Mouse (Mus musculus) intestine, embryonic 16.5 days (tissue): ENCODE measurements around the gene Cfap44. TPM values are rescaled to one million over a fixed set of nuclear protein-coding genes. Genes with fewer than 3 reads are reported as not detected.

Experiments
- ATAC-seq: fragments of 200-750 bp; cut with Nextera tagmentation; 2 replicates; pipeline ENCODE4 v1.8.0; 2017; ENCODE audit warnings: moderate TSS enrichment, moderate library complexity
- H3K27ac ChIP-seq: fragments of 300-500 bp; sonication (generic); 2 replicates; pipeline ENCODE4 v1.5.1; 2014; ENCODE audit warnings: mild to moderate bottlenecking, low read length
- H3K27me3 ChIP-seq: fragments of 300-500 bp; sonication (generic); replicated peaks from 2 replicates; pipeline ENCODE4 v1.6.1; 2014; ENCODE audit warnings: low read length, control low read depth, mixed read lengths; ENCODE audit not compliant: control insufficient read depth, insufficient read depth
- H3K36me3 ChIP-seq: fragments of 300-500 bp; sonication (generic); 2 replicates; pipeline ENCODE4 v1.6.1; 2014; ENCODE audit warnings: low read length, control low read depth; ENCODE audit not compliant: control insufficient read depth, insufficient read depth
- H3K4me1 ChIP-seq: fragments of 300-500 bp; sonication (generic); 2 replicates; pipeline ENCODE4 v1.6.1; 2014; ENCODE audit warnings: low read length, control low read depth, mixed read lengths; ENCODE audit not compliant: control insufficient read depth, insufficient read depth
- H3K4me2 ChIP-seq: fragments of 300-500 bp; sonication (generic); 2 replicates; pipeline ENCODE4 v1.6.1; 2014; ENCODE audit warnings: low read depth, low read length, control low read depth
- H3K4me3 ChIP-seq: fragments of 300-500 bp; sonication (generic); 2 replicates; pipeline ENCODE4 v1.5.1; 2014; ENCODE audit warnings: mild to moderate bottlenecking, low read length
- H3K9ac ChIP-seq: fragments of 300-500 bp; sonication (generic); 2 replicates; pipeline ENCODE4 v1.6.1; 2014; ENCODE audit warnings: low read depth, low read length
- H3K9me3 ChIP-seq: fragments of 300-500 bp; sonication (generic); 2 replicates; pipeline ENCODE4 v1.6.1; 2016; ENCODE audit warnings: low read length, control low read depth; ENCODE audit not compliant: control insufficient read depth
- WGBS: fragments of 180-500 bp; shearing (Covaris S2); extraction: QIAGEN DNeasy Blood & Tissue Kit; methylation state at CpG from one replicate; pipeline ENCODE4 v1.1.7; 2014; 5-methylcytosine and 5-hydroxymethylcytosine counted together
- polyA plus RNA-seq: library from polyadenylated mRNA; unstranded; fragments of >200 nt; fragmentation: Nextera tagmentation; extraction: Ambion mirVana; gene quantifications from 2 replicates; pipeline ENCODE4 v1.2.1, GENCODE M21; 2015

Gene Cfap44
- polyA plus RNA-seq, 1 experiment from 2014 or later: 0.10 TPM

DNA sequence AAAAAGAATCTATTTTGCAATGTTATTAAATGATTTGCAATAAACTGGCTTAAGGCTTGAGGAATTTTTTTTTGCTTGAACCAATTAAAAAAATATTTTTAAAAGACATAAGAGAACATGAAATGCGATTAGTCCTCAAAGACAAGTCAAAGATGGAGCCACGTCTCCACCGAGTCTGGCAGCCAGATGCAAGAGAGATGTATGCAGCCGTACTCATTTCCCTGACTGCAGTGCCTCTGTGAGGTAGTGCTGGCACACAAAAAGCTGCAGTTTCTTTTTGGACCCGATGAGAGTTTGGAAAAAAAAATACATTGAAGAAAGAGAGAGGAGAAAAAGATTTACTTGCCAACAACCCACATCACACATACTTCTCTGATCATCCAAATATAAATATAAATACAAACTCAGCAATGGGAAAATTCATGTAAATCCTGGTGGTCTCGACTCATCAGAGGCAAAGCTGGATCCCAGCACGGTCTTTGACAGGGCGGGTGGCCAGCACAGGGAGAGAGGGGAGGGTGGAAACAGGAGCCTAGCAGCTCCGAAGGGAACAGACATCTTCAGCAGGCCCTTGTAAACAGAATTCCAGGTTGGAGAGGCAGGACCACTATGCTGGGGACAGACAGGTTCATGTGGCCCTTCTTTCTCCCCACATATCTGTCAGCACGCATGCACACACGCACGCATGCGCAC, 116.1 kb downstream of the Cfap44 start:
- Histone ChIP-seq H3K27me3 (no peaks in the 10 kb centered on the region), H3K4me2 (no peak overlapping the region), H3K9ac (no peak overlapping the region), H3K36me3 (no peaks in the 10 kb centered on the region), H3K27ac (no peak overlapping the region; the same call in none of the 2 replicates), H3K4me3 (no peak overlapping the region), H3K9me3 (no peaks in the 10 kb centered on the region), H3K4me1 (0 out of 2 replicates have a peak, but pooled peaks cover 3% of the 10 kb centered on the region)
- WGBS: 69% methylated on average over 13 of the region's 13 CpGs
- ATAC-seq: 0 out of 2 replicates have a peak, but pooled peaks have one; percentile 28

DNA sequence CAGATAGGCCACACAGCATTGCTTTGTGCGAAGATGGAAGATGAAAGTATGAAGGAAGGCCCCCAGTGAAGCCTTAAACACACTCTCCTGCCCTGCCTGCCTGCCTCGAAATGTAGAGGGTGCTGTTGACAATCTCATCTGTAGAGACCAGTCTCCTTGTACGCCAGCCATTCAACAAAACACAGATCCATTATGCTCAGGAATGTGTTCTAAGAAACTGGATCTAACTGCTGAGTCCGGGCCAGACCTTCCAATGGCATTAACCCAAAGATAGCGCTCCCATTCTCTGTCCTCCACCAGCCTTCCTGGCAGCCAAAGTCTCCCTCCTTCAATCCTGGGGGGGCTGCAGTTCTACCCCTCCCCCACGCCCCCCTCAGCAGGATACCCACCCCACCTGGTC, 121.9 kb downstream of the Cfap44 start:
- Histone ChIP-seq H3K4me2 (no peak overlapping the region), H3K36me3 (0 out of 2 replicates have a peak, but pooled peaks cover 4% of the 10 kb centered on the region), H3K9me3 (no peaks in the 10 kb centered on the region), H3K27ac (no peak overlapping the region), H3K27me3 (no peaks in the 10 kb centered on the region), H3K4me3 (no peak overlapping the region), H3K4me1 (no peaks in the 10 kb centered on the region), H3K9ac (no peak overlapping the region)
- ATAC-seq: no peak
- 77% methylated on average over 6 of the region's 6 CpGs for whole genome bisulfite sequencing

- H3K4me1 ChIP-seq: peaks cover 4% of the 10 kb centered on the region; the same call in 1 of the 2 replicates
These were observed 129.0 kb downstream of the Cfap44 start for GRCm38 (mm10) chr16:44523595-44523994.

DNA sequence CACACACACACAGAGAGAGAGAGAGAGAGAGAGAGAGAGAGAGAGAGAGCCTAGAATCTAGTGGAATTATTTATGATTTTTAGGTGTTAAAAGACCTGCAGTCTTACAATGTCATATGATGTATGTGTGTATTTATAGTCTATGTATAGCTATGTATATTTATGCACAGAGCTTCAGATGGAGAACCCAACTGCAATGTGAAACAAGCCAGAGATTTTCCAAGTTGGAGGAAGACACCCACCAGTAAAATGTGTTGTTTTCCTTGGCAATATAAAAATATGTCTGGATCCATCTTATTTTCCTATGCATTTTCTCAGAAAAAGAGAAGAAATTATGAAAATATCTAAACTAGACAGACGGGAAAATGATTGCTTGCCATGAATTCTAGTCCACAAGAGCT, 131.4 kb downstream of the Cfap44 start:
- Histone ChIP-seq H3K27ac (no peak overlapping the region), H3K36me3 (no peaks in the 10 kb centered on the region), H3K4me3 (no peak overlapping the region), H3K9ac (no peak overlapping the region), H3K4me2 (no peak overlapping the region), H3K4me1 (peaks cover 12% of the 10 kb centered on the region), H3K9me3 (no peaks in the 10 kb centered on the region), H3K27me3 (no peaks in the 10 kb centered on the region)
- WGBS: 81% methylated on average over 1 of the region's 1 CpGs
- ATAC-seq: no peak

More at GRCm38 (mm10) chr16:44523595-44523994, 129.0 kb downstream of the Cfap44 start:
- H3K9me3 ChIP-seq: no peaks in the 10 kb centered on the region
- no peak overlapping the region for H3K4me2 ChIP-seq
- H3K9ac ChIP-seq: no peak overlapping the region
- no peak overlapping the region for H3K4me3 ChIP-seq
- no peaks in the 10 kb centered on the region for H3K27me3 ChIP-seq
- ATAC-seq: no peak
- H3K36me3 ChIP-seq: 0 out of 2 replicates have a peak, but pooled peaks cover 4% of the 10 kb centered on the region
- H3K27ac ChIP-seq: no peak overlapping the region
- WGBS: 81% methylated on average over 7 of the region's 7 CpGs

DNA sequence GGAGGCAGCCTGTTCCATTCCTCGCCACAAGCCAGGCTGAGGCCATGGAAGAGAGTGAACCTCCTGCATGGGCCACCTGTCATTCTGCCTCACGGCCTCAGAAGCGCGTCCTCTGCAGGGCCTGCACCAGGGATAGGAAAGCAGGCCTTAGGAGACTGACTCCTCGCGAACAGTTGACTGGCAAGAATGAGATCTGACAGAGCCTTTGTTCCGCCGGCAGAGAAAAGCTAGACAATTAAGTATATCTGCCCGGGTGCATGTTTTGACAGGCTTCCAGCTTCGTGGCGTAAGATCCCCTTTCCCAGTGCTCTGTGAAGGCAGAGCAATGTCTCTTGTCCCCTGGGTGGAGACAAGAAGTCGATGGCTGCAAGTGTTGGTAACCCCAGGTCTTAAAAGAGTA, 132.1 kb downstream of the Cfap44 start:
- peak overlapping the region; percentile 27; the same call in 1 of the 2 replicates for H3K27ac ChIP-seq
- H3K4me3 ChIP-seq: no peak overlapping the region
- peaks cover 18% of the 10 kb centered on the region for H3K4me1 ChIP-seq
- no peaks in the 10 kb centered on the region for H3K27me3 ChIP-seq
- no peak overlapping the region for H3K9ac ChIP-seq
- no peak for ATAC-seq
- WGBS: 31% methylated on average over 12 of the region's 12 CpGs
- H3K36me3 ChIP-seq: no peaks in the 10 kb centered on the region
- no peaks in the 10 kb centered on the region for H3K9me3 ChIP-seq
- H3K4me2 ChIP-seq: no peak overlapping the region

- Histone ChIP-seq H3K27ac (no peak overlapping the region), H3K27me3 (no peaks in the 10 kb centered on the region), H3K4me3 (no peak overlapping the region), H3K4me1 (peaks cover 18% of the 10 kb centered on the region), H3K36me3 (no peaks in the 10 kb centered on the region), H3K9me3 (no peaks in the 10 kb centered on the region), H3K4me2 (no peak overlapping the region), H3K9ac (no peak overlapping the region)
- 51% methylated on average over 11 of the region's 11 CpGs for WGBS
- ATAC-seq: no peak
These were observed 132.8 kb downstream of the Cfap44 start for GRCm38 (mm10) chr16:44527218-44527905.

DNA sequence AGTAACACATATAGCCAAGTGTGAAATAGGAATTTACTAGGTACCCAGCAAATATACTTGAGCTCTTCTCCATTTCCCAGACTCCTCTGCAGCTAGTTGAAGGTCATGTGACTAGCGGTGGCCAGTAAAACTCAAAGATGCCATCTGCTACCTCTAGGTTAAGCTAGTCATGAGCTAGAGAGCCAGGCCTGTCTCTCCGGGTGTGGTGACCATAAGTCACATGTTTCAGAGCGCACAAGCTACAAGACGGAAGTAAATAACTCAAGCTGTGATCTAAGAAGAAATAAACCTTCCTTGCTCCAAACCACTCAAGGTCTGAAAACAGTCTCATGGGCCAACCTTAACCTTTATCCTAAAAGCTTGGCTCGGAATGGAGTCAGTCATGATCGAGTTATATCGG, 134.4 kb downstream of the Cfap44 start:
- Histone ChIP-seq H3K4me2 (no peak overlapping the region), H3K4me1 (peaks cover 18% of the 10 kb centered on the region), H3K27ac (no peak overlapping the region), H3K27me3 (no peaks in the 10 kb centered on the region), H3K9me3 (no peaks in the 10 kb centered on the region), H3K36me3 (no peaks in the 10 kb centered on the region), H3K4me3 (no peak overlapping the region), H3K9ac (no peak overlapping the region)
- WGBS: 90% methylated on average over 7 of the region's 7 CpGs
- ATAC-seq: no peak

DNA sequence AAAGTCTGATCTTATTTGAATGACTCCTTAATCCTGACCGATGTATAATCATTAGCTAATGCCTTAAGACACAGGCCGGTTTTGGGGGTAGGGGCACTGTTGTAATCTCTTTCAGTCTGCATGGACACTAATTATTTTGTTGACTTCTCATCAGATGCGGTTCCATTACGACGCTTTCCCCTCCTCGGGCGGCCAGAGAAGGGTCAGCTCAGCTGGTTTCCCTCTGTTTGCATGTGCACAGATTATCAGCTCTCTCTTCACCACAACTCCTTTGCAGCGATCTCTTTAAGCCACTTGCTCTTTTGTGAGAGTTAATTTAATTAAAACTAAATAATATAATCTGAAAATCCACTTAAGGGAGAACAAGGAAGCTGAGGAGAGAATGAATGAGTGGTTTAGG, 135.1 kb downstream of the Cfap44 start:
- H3K9ac ChIP-seq: no peak overlapping the region
- no peaks in the 10 kb centered on the region for H3K9me3 ChIP-seq
- no peaks in the 10 kb centered on the region for H3K27me3 ChIP-seq
- no peak for ATAC-seq
- WGBS: 52% methylated on average over 8 of the region's 8 CpGs
- H3K36me3 ChIP-seq: no peaks in the 10 kb centered on the region
- H3K27ac ChIP-seq: no peak overlapping the region
- peaks cover 18% of the 10 kb centered on the region for H3K4me1 ChIP-seq
- H3K4me3 ChIP-seq: no peak overlapping the region
- H3K4me2 ChIP-seq: no peak overlapping the region

- Histone ChIP-seq H3K9ac (no peak overlapping the region; the same call in 1 of the 2 replicates), H3K4me2 (no peak overlapping the region), H3K27me3 (no peaks in the 10 kb centered on the region), H3K4me3 (no peak overlapping the region), H3K27ac (no peak overlapping the region), H3K36me3 (no peaks in the 10 kb centered on the region), H3K9me3 (no peaks in the 10 kb centered on the region), H3K4me1 (peaks cover 18% of the 10 kb centered on the region)
- no peak for ATAC-seq
- WGBS: 47% methylated on average over 9 of the region's 9 CpGs
These were observed 135.6 kb downstream of the Cfap44 start for GRCm38 (mm10) chr16:44530191-44530590.
